Mouse (Mus musculus) left cerebral cortex, postnatal 36 days (tissue): ENCODE data around the gene Lpxn. TPM values are rescaled to one million over a fixed set of nuclear protein-coding genes. Genes with fewer than 3 reads are reported as not detected.
A peak's percentile ranks its signal among the peaks of the same experiment; 100 is the strongest.

Source experiments
- DNase-seq, 2 experiments: peaks; one replicate each; pipeline ENCODE4 v3.0.0; 2021 to 2022; ENCODE audit warnings: low spot score in 2 of 2, mixed read lengths in 1 of 2
- intact Hi-C: fragments of 180-260 bp; cut with DNase I; formaldehyde crosslinking; loops from one replicate; pipeline ENCODE4 v1.15.1; 2025
- total RNA-seq, 2 experiments: library from RNA; stranded (reverse); gene quantifications; 2 replicates each; pipeline ENCODE4 v1.2.3; 2021

Lpxn gene
- total RNA-seq, 2 experiments from 2014 or later: 1.2 to 1.6 TPM

DNA sequence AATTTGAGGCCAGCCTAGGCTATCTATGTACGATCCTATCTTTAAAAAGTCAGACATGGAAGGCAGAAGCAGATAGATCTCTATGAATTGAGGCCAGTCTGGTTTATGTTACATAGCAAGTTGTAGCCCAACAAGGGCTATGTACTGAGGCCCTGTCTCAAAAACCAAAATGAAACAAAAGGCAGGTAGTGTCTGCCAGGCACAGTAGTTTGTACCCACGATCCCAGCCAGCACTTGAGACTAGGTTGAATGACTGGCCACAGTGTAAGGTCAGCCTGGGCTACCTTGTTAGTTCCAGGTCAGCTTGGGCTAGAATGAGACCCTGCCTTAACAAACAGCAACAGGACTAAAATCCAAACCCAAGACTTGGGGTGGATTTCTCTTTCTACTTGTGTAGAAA lies 4.6 kb downstream of the Lpxn start:
- intact Hi-C loops: no loop called here
- no peak for DNase-seq

DNA sequence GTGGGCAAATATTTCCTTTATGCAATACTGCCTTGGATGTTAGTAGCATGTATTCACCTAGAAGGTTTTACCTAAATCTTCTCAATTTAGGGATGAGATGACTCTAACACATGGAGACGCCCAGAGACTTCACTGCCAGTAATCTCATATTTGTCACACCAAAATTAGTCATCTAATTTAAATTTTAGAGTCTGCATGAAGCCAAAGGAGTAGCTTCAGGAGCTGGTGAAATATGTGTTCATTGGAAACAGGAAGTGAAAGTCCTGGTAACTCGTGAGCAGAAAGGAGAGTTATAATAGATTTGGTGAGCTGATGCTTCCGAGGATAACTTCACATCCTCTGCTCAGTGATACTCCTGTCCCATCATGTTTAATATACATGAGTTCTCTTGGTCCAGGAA lies 5.1 kb downstream of the Lpxn start:
- intact Hi-C loops: no loop called here
- DNase-seq: no peak

DNA sequence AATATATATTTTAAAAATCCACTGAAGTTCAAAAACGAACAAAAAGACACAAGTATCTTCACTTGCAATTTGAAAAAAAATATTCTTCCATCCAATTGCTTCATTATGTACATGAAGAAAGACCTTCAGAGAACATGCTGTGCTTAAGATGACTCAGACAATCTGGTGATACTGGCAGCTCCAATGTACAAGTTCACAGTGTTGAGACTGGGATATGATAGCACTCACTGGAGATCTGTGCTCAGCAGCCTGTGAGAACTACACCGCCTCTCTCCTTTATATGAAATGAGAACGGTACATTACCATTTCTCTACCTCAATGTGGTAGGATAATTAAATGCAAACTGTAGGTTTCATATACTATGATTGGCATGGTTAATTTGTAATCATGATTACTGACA lies 6.8 kb downstream of the Lpxn start:
- DNase-seq: peak; percentile 27 to 29
- intact Hi-C loops: no loop called here

DNA sequence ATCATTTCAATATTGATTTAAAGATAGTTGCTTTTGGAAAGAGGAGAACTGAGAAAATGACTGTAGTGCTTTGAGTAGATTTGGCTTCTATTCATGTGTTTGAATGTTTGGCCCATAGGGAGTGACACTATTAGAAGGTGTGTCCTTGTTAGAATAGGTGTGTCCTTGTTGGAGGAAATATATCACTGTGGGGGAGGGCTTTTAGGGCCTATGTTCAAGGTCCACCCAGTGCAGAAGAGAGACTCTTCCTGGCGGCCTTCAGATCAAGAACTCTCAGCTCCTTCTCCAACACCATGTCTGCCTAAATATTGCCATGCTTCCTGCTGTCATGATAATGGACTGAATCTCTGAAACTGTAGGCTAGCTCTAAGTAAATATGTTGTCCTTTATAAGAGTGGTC lies 8.2 kb downstream of the Lpxn start:
- intact Hi-C loops: no loop called here

DNA sequence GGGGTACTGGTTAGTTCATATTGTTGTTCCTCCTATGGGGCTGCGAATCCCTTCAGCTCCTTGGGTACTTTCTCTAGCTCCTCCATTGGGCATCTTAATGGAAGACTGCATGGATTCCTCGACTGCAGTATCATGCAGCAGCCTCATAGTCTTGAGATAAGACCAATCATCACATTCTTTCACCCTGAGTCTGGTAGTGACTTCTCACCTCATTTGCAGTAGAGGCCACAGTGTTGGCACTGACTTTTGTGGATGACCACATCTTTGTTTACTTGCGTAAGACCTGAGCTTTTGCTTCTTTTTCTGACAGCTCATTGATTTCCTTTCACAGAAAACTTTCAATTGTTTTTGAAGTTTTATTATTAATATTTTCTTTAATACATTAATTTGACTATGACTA lies 9.7 kb downstream of the Lpxn start:
- DNase-seq: no peak
- intact Hi-C loops: no loop called here

More for the DNA sequence above, 8.2 kb downstream of the Lpxn start:
- no peak for DNase-seq

DNA sequence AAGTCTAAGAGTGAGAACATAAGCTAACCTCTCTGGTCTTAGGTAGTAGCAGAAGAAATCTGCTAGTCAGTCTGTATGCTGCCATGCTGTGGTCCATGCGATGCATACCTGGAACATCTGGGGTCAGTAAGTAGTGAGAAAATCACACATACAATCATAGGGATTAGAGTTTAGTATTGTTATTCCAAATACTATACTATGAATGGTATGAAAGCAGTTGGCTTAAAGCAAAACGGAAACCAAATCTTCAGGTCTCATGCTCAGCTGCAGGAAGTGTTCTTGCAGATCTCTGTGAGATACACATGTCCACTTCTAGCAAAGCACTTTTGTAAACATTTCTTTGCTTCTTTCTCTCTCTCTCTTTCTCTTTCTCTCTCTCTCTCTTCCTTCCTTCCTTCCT lies 10.2 kb downstream of the Lpxn start:
- no peak for DNase-seq
- intact Hi-C loops: no loop called here

DNA sequence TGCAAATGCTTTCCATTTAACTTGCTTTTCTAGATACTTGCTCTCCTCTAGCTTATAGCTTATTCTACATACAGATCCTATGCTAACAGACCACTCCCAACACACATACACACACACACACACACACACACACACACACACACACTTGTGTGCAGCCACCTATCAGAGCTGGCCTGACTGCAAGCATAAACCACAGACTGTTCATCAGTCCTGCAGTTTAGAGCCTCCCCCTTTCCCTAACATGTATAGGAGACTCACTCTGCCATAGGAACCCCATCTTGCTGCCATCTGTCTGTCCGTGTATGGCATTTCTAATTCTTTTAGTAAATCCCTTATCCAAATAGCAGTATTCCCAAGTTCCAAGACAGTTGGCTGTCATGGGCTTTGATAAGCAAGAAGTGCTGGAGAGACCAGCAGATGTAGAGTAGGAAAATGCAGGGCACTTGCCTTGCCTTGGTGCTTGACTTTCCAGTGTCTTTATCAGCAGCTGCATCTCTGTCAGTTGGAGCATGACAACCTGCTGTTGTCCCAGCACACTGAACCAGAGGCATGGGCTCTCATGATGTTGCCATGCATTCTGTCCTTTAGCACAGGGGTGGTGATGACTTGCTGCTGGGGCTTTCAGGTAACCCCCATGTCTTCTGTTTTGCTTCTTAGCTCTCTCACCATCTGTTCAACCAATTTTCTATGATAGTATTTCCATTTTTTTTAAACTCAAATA lies 16.8 kb downstream of the Lpxn start:
- intact Hi-C loops: no loop called here
- no peak for DNase-seq

DNA sequence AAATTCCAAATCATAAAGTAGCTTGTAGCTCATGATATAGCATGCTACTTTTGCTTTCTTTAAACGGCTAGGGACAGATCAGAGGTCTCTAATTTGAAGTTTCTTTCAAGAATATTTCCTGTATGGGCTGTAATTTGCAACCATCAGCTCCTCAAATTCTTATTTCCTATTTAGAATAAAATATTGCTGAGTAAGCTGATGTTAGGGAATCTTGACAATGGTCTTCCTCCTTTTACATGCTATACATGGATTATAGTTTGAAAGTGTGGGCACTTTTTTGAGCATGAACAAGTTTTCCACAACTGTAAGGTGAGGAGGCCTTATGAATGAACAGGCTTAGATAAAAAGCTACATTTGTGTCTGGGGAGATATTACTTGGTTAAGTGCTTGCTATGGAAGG lies 17.9 kb downstream of the Lpxn start:
- no peak for DNase-seq
- intact Hi-C loops: no loop called here

DNA sequence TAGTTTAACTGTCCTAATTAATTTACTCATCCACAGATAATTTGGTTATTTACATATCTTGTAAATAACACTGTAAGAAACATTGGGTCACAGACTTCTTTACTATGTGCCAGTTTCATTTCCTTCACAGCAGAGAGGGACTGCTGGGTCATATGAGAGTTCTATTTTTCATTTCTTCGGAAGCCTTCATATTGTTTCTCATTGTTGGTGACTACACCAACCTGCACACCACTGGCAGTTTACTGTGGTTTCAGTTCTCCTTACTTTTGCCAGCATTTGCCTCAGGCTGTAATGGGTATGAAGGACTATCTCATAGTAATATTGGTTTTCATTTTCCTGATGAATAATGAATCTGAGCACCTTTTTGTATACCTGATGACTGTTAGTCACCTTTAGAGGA lies 22.5 kb downstream of the Lpxn start:
- intact Hi-C loops: no loop called here
- DNase-seq: no peak

DNA sequence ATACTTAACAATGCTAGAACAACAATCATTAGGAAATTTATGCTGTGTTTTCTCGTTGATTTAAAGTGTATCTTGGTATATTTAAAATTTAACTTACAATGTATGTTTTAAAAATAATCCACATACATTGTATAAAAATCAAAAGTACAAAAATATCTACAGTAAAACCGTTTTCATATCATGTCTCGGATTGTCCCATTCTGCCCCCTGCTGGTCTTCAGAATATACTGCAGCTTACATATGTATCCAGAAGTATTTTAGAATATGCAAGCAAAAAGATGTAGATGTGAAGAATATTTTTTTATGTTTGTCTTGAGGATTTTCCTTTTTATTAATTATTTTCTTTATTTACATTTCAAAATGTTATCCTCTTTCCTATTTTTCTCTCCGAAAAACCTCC lies 24.4 kb downstream of the Lpxn start:
- intact Hi-C loops: loop anchor here (1.0 kb wide), 1 partner anchor 302 kb away; no protein-coding TSS in a partner anchor
- DNase-seq: no peak

DNA sequence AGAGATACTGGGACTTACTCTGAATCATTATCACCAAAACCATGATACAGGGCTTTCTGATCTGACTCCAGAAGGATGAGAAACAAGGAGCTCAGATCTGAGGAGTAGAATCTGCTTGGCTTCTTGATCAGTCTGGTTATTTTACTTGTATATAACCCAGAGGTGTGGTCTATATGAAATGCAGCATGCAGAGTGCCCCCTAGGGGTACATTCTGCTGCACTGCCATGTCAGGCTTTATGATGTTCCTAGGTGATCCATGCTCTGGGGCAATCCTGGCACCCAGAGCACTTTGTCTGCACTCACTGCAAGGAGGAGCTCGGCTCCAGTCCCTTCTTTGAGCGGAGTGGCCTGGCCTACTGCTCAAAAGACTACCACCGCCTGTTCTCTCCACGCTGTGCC lies 28.6 kb downstream of the Lpxn start:
- intact Hi-C loops: no loop called here
- DNase-seq: no peak

DNA sequence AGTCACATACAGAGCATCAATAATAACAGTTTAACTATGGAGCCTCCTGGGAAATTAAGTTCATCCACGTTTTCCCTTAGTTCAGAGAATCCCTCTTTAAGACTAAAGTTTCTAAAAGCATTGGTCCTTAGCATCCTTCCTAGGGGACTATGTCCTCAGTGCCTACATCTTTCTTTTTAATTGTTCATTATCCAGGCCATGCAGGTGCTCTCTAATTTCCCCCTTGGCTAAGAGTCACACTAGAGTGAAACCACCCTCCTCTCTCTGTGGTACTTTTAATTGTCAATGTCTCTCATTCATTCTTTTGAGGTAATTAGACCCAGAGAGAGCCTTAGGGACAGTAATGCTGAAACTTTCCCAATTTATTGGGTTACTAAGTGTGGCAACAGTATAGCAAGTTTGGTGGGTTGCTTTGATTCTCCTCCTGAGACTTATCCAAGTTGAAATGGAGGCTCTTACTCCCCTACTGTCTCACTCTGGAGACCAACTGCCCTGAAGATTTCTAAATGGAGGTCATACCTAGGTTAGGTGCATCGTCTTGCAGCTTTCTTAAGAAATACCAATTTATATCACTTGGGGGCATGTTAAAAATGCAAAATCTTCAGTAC lies 34.9 kb downstream of the Lpxn start:
- intact Hi-C loops: no loop called here

DNA sequence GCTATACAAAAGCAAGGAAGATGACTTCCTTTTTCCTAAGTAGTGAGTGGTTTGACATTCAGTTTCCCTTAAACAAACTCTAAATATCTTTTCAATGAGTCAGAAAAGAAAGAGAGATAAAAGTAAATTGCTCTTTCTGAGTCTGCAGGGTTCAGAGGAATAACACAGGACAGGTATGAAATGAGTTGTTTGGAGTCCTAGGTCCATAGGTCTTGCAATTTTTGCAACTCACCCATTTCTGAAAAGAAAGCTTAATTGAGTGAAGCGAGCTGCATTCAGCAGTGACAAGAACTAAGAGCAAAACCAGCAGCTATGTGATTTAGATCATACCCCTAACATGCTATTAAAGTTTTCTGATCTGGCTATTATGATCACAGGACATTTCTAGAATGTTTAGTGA lies 35.6 kb downstream of the Lpxn start:
- DNase-seq: no peak
- intact Hi-C loops: no loop called here

More for the DNA sequence above, 34.9 kb downstream of the Lpxn start:
- DNase-seq: no peak

DNA sequence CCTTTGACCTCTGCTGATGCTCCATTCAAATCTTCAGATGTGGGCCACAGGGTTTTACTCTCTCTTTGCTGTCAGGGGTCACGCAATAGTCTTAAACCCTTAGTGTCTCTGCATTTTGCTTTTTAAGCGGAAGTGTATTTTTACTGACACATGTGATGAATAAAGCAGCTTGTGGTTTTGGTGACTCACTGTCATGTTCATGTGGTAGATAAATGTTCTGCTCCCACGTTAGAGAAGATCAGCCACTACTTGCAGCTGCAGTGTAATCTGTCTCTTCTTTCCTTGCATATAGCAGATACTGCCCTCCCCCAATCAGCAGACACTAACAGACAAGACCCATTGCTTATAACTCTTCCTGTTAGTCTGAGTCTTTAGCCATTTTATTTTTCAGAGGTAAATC lies 37.6 kb downstream of the Lpxn start:
- intact Hi-C loops: no loop called here
- no peak for DNase-seq

DNA sequence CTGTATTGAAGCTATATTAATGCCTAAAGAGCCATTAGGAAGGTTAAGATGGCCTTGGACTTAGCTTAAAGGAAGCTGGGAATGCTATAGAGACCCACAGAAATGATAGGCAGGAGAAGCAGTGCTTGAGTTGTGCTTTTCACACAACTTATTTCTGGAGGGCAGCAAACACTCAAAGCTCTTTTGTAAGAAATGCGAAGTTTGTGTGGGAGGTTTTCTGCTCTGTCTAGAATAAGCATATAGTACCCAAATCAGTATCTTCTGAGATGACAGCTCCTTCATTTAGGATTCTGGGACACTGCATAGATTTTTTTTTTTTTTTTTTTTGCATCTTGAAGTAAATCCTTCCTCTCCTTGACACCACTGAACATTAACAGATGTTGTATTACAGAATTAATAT lies 42.5 kb downstream of the Lpxn start:
- DNase-seq: no peak
- intact Hi-C loops: no loop called here

DNA sequence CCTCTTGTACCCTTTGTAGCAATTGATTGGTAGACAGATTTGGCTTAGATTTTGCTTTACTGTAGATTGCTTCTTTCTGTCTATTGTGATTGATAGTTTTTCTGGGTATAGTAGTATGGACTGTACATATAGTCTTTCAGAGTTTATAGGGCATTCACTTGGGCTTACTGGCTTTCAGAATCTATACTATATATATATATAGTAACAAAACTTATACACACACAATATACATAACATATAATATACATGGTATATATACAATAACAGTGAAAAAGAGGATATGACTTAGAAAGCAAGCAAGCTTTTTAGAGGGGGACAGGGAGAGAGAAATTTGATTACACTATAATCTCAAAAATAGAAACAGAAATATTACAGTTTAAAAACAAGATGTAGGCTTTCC lies 50.4 kb downstream of the Lpxn start, which contains the start of gene Gm5244:
Gm5244 (plus strand) TSS at position 301 of the 400 bp plus-strand sequence.
- DNase-seq: no peak
- intact Hi-C loops: no loop called here

DNA sequence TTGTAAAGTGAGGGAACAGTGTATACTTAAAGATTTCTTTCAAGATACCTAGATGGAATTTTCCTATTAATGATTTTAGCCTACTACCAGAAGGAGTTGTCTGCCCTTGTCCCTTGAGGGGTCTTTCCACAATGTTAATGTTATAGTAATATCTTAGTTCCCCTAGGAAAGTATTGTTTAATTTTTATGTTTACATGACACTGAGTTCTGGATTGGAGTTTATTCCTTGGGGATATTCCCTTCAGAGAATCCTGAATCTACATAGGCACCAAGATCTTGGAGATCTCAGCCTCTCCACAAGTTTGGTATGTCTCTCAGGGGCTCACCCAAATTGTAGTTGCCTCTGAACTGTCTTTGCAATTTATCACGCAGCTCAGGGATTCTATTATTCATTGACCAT lies 61.0 kb downstream of the Lpxn start, which contains the start of gene Olfr1444:
Olfr1444 (plus strand) TSS at position 301 of the 400 bp plus-strand sequence.
- intact Hi-C loops: no loop called here
- no peak for DNase-seq

Other genes starting within 250 kb of the Lpxn start
- not detected for gene Gm4952, start 196.2 kb upstream of the Lpxn start, total RNA-seq
- gene Glyat, start 162.9 kb upstream of the Lpxn start, total RNA-seq: not detected
- not detected for gene Olfr1442, start 125.8 kb upstream of the Lpxn start, total RNA-seq
- gene Olfr1443, start 118.1 kb upstream of the Lpxn start, total RNA-seq: not detected
- not detected for gene Keg1, start 100.4 kb upstream of the Lpxn start, total RNA-seq
- 1 to 10 TPM; 2.6 to 3.9 TPM for gene Cntf, start 30.6 kb upstream of the Lpxn start, total RNA-seq
- 10 to 100 TPM; 94.2 to 95.2 TPM for gene Zfp91, start 67 bp upstream of the Lpxn start, total RNA-seq
- gene Gm5244, start 50.5 kb downstream of the Lpxn start, total RNA-seq: not detected
- gene Olfr1444, start 61.1 kb downstream of the Lpxn start, total RNA-seq: not detected
- not detected for gene Olfr1445, start 87.7 kb downstream of the Lpxn start, total RNA-seq
- not detected for gene Olfr1446, start 97.3 kb downstream of the Lpxn start, total RNA-seq
- not detected for gene Olfr1447, start 107.5 kb downstream of the Lpxn start, total RNA-seq
- gene Olfr1448, start 128.2 kb downstream of the Lpxn start, total RNA-seq: not detected
- not detected for gene Olfr1449, start 134.6 kb downstream of the Lpxn start, total RNA-seq
- not detected for gene Olfr1450, start 154.1 kb downstream of the Lpxn start, total RNA-seq
- not detected for gene Olfr1451, start 198.8 kb downstream of the Lpxn start, total RNA-seq
- not detected for gene Olfr1453, start 232.1 kb downstream of the Lpxn start, total RNA-seq